Mouse (Mus musculus) hindbrain, postnatal 0 days (tissue): Measurements from ENCODE around the gene Slc35g1. TPM values are rescaled to one million over a fixed set of nuclear protein-coding genes. Genes with fewer than 3 reads are reported as not detected.

ENCODE experiments used
- ATAC-seq: fragments of 200-750 bp; cut with Nextera tagmentation; 2 replicates; pipeline ENCODE4 v1.8.0; 2017; ENCODE audit warnings: mild to moderate bottlenecking, moderate TSS enrichment, moderate library complexity
- DNase-seq: peaks from one replicate; pipeline ENCODE4 v3.0.0-alpha.2; 2015; ENCODE audit warnings: low spot score
- H3K27ac ChIP-seq: fragments of 300-500 bp; sonication (generic); 2 replicates; pipeline ENCODE4 v1.5.1; 2014; ENCODE audit warnings: mild to moderate bottlenecking
- H3K27me3 ChIP-seq: fragments of 300-500 bp; sonication (generic); 2 replicates; pipeline ENCODE4 v1.6.1; 2014; ENCODE audit warnings: low read length, mixed read lengths; ENCODE audit not compliant: insufficient read depth
- H3K36me3 ChIP-seq: fragments of 300-500 bp; sonication (generic); 2 replicates; pipeline ENCODE4 v1.6.1; 2014; ENCODE audit warnings: low read length, mixed read lengths; ENCODE audit not compliant: insufficient read depth
- H3K4me1 ChIP-seq: fragments of 300-500 bp; sonication (generic); 2 replicates; pipeline ENCODE4 v1.6.1; 2014; ENCODE audit warnings: antibody characterized with exemption, low read length, mixed read lengths; ENCODE audit not compliant: insufficient read depth
- H3K4me2 ChIP-seq: fragments of 300-500 bp; sonication (generic); 2 replicates; pipeline ENCODE4 v1.6.1; 2014; ENCODE audit warnings: low read depth, mild to moderate bottlenecking, low read length, moderate library complexity, mixed read lengths
- H3K4me3 ChIP-seq: fragments of 300-500 bp; sonication (generic); 2 replicates; pipeline ENCODE4 v1.5.1; 2014; ENCODE audit warnings: low read length
- H3K9ac ChIP-seq: fragments of 300-500 bp; sonication (generic); replicated peaks from 2 replicates; pipeline ENCODE4 v1.6.1; 2014; ENCODE audit warnings: mild to moderate bottlenecking, low read length, moderate library complexity, mixed read lengths
- H3K9me3 ChIP-seq: fragments of 300-500 bp; sonication (generic); 2 replicates; pipeline ENCODE4 v1.6.1; 2016; ENCODE audit warnings: low read length, mixed read lengths
- CTCF ChIP-seq: IDR thresholded peaks from 2 replicates; pipeline ENCODE4 v1.5.1; 2016; ENCODE audit warnings: antibody characterized with exemption, control low read depth, low read depth
- WGBS: fragments of 180-500 bp; shearing (Covaris S2); extraction: QIAGEN DNeasy Blood & Tissue Kit; methylation state at CpG from one replicate; pipeline ENCODE4 v1.1.7; 2014; 5-methylcytosine and 5-hydroxymethylcytosine counted together
- polyA plus RNA-seq: library from polyadenylated mRNA; unstranded; fragments of >200 nt; fragmentation: Nextera tagmentation; extraction: Ambion mirVana; gene quantifications from 2 replicates; pipeline ENCODE4 v1.2.1, GENCODE M21; 2015
- total RNA-seq: library from RNA; depleted of rRNA; stranded (reverse); fragments of >200 nt; gene quantifications from 2 replicates; pipeline ENCODE4 v1.2.3, GENCODE M21; 2014

Gene Slc35g1
- total and polyA plus RNA-seq, 2 experiments from 2014 or later, result 1.5 to 3.2 TPM

DNA sequence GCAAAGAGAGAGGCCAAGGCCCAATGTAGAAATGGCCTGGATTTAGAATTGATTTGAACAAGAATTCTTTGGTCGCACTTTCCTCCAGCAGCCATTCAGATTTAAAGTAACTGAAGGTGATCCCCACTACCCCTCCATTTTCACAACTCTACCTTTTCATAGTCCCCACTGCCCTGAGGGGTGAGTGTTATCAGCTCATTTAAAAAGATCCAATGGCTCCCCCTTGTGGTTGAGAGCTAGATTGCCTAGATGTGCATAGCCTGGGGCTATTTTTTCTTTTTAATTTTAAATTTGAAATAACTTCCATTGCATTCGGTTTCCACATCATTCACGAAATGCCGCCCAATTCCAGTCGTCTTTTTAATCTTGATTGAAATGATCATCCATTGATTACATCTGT is 33.5 kb downstream of the Slc35g1 start:
- H3K27me3 ChIP-seq, result no peaks in the 10 kb centered on the region
- no peaks in the 10 kb centered on the region for H3K9me3 ChIP-seq
- no peak overlapping the region for H3K9ac ChIP-seq
- no peak overlapping the region for H3K4me2 ChIP-seq
- 53% methylated on average over 5 of the region's 5 CpGs for WGBS
- no peak overlapping the region for H3K27ac ChIP-seq
- peak; percentile 63 for DNase-seq
- no peak overlapping the region for H3K4me3 ChIP-seq
- TF ChIP-seq CTCF, result peak; percentile 69
- H3K4me1 ChIP-seq, result no peaks in the 10 kb centered on the region
- no peaks in the 10 kb centered on the region for H3K36me3 ChIP-seq
- no peak for ATAC-seq

DNA sequence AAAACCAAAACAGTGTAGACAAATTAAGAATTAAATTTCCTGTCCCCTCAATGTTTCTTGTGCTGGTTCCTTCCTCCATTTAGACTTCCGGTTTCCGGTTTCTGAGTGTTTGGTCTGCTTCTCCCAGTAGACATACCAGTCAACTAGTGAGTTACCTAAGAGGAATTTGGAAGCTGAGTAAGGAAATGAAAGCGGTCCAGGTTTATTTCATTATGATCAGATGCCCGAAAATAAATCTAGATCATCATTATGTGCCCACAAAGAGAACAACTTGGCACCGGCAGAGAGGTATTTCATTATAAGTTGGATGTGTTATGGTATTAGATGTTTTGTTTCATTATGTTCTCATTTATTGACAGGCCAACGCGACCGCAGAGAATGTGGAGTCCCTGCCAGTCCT is 34.7 kb downstream of the Slc35g1 start:
- H3K27me3 ChIP-seq, result no peaks in the 10 kb centered on the region
- no peak overlapping the region for H3K4me2 ChIP-seq
- ATAC-seq (no peak), DNase-seq (no peak)
- no peak overlapping the region for H3K27ac ChIP-seq
- TF ChIP-seq CTCF, result no peak
- H3K4me3 ChIP-seq, result no peak overlapping the region
- H3K4me1 ChIP-seq, result no peaks in the 10 kb centered on the region
- H3K36me3 ChIP-seq, result no peaks in the 10 kb centered on the region
- no peak overlapping the region for H3K9ac ChIP-seq
- 80% methylated on average over 8 of the region's 8 CpGs for WGBS
- no peaks in the 10 kb centered on the region for H3K9me3 ChIP-seq

DNA sequence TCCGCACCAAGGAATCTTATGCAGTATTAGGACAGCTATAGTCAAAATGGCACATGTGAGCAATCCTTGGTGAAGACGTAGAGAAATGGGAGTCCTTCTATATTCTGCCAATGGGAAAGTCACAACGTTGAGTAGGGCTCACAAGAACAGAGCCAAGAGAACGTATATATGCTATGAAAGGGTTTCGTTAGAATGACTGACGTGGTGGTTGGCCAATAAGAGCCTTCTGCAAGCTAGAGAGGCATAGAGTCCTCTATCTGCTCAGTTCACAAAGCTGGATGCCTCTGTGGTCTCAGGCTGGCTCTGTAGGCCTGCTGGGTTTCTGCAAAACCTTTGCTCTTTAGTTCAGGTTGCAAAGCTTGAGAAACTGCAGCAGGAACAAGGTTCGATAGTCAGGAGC is 35.5 kb downstream of the Slc35g1 start:
- no peak for ATAC-seq

DNA sequence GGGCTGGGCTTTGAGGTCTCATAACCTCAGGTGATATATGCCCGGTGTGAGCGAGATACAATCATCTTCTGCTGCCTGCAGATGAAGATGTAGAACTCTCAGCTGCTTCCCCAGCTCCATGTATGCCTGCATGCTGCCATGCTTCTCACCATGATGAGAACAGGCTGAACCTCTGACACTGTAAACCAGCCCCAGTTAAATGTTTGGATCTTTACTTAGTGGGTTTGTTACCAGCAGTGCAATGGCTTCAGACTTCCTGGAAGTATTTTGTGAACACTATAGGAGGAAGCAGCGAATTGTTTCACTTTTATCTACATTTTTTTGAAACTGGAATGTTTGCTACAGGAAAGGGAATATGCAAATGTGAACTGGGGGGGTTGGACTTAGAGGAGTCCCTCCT is 36.2 kb downstream of the Slc35g1 start:
- H3K4me2 ChIP-seq, result no peak overlapping the region

More for the DNA sequence above, 35.5 kb downstream of the Slc35g1 start:
- H3K27ac ChIP-seq, result no peak overlapping the region
- no peaks in the 10 kb centered on the region for H3K4me1 ChIP-seq
- H3K4me2 ChIP-seq, result no peak overlapping the region
- 73% methylated on average over 7 of the region's 7 CpGs for WGBS
- no peak overlapping the region for H3K4me3 ChIP-seq
- no peaks in the 10 kb centered on the region for H3K27me3 ChIP-seq
- DNase-seq, result no peak
- no peak overlapping the region for H3K9ac ChIP-seq
- H3K36me3 ChIP-seq, result no peaks in the 10 kb centered on the region
- H3K9me3 ChIP-seq, result no peaks in the 10 kb centered on the region
- no peak for TF ChIP-seq CTCF

DNA sequence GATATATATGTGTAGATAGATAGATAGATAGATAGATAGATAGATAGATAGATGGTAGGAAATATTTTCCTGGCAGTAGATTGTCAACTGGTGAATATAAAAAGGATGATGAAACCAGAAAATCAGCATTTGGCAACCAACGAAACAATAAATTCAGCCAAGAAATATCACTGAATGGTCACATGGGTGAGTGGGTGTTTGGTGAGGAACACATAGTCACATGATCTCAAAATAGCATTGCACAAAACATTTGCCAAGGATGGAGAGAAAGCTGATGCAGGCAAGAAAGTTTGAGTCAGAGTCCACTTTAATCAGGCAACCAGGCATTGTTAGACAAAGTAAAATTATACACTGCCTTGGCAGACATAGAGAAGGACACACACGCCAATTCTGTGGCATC is 37.6 kb downstream of the Slc35g1 start:
- Histone ChIP-seq H3K4me2 (no peak overlapping the region), H3K27me3 (no peaks in the 10 kb centered on the region), H3K9me3 (no peaks in the 10 kb centered on the region), H3K9ac (no peak overlapping the region), H3K4me1 (no peaks in the 10 kb centered on the region), H3K27ac (no peak overlapping the region), H3K4me3 (no peak overlapping the region), H3K36me3 (no peaks in the 10 kb centered on the region)
- 85% methylated on average over 2 of the region's 2 CpGs for WGBS
- DNase-seq (no peak), ATAC-seq (no peak)
- no peak for TF ChIP-seq CTCF

More for the DNA sequence above, 36.2 kb downstream of the Slc35g1 start:
- Histone ChIP-seq H3K36me3 (no peaks in the 10 kb centered on the region), H3K4me1 (no peaks in the 10 kb centered on the region), H3K9ac (no peak overlapping the region), H3K27me3 (no peaks in the 10 kb centered on the region), H3K27ac (no peak overlapping the region), H3K9me3 (no peaks in the 10 kb centered on the region), H3K4me3 (no peak overlapping the region)
- DNase-seq (no peak), ATAC-seq (no peak)
- no peak for TF ChIP-seq CTCF
- WGBS, result 91% methylated on average over 3 of the region's 3 CpGs

DNA sequence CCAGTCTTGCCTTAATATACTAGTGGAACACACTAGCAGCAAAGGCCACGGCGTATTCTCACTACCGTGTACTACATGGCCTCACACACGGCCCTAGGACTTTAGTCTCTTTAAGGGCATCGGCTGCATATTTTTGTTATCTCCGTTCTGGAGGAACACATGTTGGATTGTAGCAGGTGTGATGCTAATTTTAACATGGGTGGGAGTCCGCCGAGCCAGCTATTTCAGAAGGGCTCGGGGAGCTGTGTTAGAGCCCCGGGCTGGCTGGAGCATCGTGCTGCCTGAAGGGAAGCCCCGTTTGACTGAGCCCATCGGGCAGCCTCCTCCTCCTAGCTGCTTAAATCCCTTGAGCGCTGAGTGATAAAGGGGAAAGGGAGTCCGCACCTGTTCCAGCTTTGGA is 39.4 kb downstream of the Slc35g1 start:
- WGBS, result 94% methylated on average over 15 of the region's 15 CpGs
- Histone ChIP-seq H3K27ac (no peak overlapping the region), H3K4me3 (no peak overlapping the region), H3K4me1 (no peaks in the 10 kb centered on the region), H3K9ac (no peak overlapping the region), H3K4me2 (no peak overlapping the region), H3K27me3 (no peaks in the 10 kb centered on the region), H3K9me3 (no peaks in the 10 kb centered on the region), H3K36me3 (no peaks in the 10 kb centered on the region)
- TF ChIP-seq CTCF, result no peak
- no peak for ATAC-seq
- no peak for DNase-seq

DNA sequence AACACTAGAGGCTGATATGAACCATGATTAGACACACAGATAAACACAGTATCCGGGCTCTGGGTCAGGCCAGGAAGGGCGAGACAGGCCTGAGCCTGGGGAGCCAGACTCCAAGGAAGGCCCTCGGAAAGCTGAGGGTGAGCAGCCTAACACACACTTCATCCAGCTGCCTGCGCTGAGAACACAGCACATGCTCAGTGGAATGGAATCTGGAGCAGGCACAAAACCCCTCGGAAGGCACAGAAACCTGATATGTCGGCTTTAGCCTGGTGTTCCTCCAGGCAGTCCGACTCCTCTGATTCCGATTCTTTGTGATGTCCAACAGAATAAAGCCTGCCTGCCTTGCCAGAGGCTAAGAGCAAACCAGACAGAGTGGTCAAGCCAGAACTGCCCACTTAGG is 46.1 kb downstream of the Slc35g1 start:
- DNase-seq (no peak), ATAC-seq (no peak)
- Histone ChIP-seq H3K9ac (no peak overlapping the region), H3K36me3 (no peaks in the 10 kb centered on the region), H3K27me3 (no peaks in the 10 kb centered on the region), H3K9me3 (no peaks in the 10 kb centered on the region), H3K4me3 (no peak overlapping the region), H3K27ac (no peak overlapping the region), H3K4me2 (no peak overlapping the region), H3K4me1 (no peaks in the 10 kb centered on the region)
- TF ChIP-seq CTCF, result peak; percentile 18; the same call in 1 of the 2 replicates
- 78% methylated on average over 8 of the region's 8 CpGs for WGBS
